Mouse (Mus musculus) right cerebral cortex, postnatal 36 days (tissue): ENCODE measurements around the gene Gm43302.
"Not testable (repeated sequence)": the region's sequence is repeated elsewhere in the genome, so short reads cannot be mapped to it uniquely, and the experiment has no call there.

Source experiments
- DNase-seq, 2 experiments: peaks; one replicate each; pipeline ENCODE4 v3.0.0; 2022; ENCODE audit warnings: low spot score in 2 of 2, mixed read lengths in 1 of 2

Gene Gm43302

DNA sequence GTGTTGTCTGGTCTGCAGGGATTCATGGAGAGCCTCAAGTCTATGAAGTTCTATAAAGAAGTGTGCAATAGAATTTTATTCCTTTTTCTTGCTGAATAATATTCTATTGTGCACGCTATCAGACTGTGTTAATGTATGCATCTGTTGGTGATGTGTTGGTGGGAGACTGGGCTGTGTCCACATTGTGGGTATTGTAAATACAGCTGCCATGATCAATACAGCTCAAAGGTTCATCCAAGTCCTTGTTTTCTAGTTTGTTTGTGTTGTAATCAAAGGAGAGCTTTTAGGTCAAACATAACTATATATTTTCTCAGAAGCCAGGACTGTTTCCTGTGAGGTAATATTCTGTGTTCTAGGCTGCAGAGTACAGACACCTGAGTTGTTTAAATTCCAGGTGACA lies 94.3 kb downstream of the Gm43302 start:
- DNase-seq, result not testable (repeated sequence)

DNA sequence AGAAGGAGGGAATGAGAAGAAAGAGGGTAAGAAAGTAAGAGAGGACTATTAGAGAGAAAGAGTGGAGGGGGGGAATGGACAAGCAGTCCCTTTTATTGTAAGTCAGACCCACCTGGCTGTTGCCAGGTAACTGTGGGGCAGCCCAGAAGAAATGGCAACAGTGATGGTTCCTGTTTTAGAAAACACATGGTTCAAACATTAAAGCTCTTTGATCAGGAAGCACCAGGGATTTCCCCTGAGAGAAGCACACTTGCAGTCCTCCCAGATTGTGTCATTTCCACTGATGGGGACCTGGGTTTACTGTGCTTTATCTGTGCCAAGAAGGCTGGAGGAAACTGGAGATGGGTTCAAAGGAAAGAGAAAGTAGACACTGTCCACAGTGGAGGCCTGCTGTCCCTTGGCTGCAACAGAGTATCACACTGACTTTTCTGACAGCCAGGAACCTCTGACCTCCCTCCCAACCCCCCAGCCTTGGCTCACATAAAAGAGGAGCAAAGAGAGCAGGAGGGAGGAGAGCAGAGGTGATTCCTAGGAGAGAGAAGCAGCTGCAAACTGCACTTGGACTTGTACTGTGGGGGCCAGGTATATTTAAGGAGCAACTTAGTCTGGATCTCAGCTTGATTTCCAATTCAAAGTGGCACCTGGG lies 95.5 kb downstream of the Gm43302 start:
- DNase-seq, result not testable (repeated sequence)

DNA sequence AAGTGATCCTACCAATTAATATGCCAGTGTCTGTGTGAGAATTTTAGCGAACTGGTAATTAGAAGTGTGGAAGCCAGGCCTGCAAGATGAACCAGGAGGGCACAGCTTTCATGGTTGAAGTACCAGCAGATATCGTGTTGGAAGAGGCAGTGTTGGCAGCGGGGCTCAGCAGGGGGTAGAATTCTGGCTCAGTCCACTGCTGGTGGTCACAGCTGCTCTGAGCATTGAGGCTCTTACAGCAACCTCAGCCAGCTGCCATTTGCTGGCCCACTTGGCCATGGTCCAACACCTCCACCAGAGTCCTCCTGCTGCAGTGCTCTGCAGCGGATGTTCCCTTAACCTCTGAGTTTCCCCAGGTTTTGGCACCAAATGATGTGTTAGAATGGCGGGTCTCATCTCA lies 97.2 kb downstream of the Gm43302 start:
- not testable (repeated sequence) for DNase-seq

DNA sequence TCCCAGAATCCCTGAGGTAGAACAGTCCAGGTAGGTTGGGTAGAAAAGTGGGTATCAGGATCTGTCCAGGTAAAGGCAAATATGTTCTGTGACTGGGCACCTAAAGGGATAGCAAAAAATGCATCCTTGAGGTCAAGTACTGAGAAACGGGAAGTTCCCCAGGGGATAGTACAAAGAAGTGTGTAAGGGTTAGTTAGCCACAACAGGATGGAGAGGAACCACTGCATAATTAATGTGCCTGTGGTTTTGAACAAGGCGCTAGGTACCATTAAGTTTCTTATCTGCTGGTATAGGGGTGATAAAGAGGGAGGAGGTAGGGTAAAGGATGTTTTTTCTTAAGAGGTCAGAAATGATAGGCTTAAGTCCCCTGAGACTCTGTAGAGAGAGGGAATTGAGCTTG lies 101.0 kb downstream of the Gm43302 start:
- DNase-seq, result not testable (repeated sequence)

DNA sequence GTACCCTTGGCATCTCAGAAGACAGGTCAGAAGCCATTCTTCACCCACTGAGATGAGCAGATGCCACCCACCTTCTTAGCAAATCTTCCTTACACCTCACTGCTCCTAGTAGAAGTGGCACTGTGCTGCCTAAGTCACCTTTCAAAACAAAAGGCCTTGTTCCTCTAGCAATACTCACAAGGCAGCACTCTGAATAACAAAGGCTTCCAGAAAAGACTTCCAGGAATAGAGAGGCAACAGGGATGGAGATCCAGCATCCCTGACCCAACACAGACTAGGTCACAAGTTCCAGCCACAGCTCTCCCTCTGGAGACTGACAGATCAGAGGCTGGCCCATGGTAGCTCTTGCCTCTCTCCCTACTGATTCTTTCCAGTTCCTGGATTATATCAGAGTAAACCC lies 112.0 kb downstream of the Gm43302 start:
- DNase-seq, result no peak
